Mouse (Mus musculus) kidney, adult 11 months (tissue): Measurements from ENCODE around the gene Vdr.

Experiments used
- DNase-seq: peaks from one replicate; pipeline ENCODE4 v3.0.0; 2022

Vdr gene

GRCm38 (mm10) chr15:97910530-97910929, at the start of gene Vdr:
Gene Vdr, minus strand, starts transcription at chr15:97910630.
- DNase-seq, result no peak

- DNase-seq, result no peak
These were observed 46.0 kb upstream of the Vdr start for GRCm38 (mm10) chr15:97956416-97956815.

GRCm38 (mm10) chr15:97955742-97956141, 45.3 kb upstream of the Vdr start:
- no peak for DNase-seq

- no peak for DNase-seq
These were observed 44.9 kb upstream of the Vdr start for GRCm38 (mm10) chr15:97955286-97955685.

- DNase-seq, result no peak
These were observed 44.2 kb upstream of the Vdr start for GRCm38 (mm10) chr15:97954671-97955070.

- DNase-seq, result peak; percentile 56
These were observed 42.4 kb upstream of the Vdr start for GRCm38 (mm10) chr15:97952889-97953189.

- peak; percentile 62 for DNase-seq
These were observed 41.9 kb upstream of the Vdr start for GRCm38 (mm10) chr15:97952137-97952888.

GRCm38 (mm10) chr15:97950240-97950639, 39.8 kb upstream of the Vdr start:
- DNase-seq, result no peak

- DNase-seq, result no peak
These were observed 39.3 kb upstream of the Vdr start for GRCm38 (mm10) chr15:97949706-97950105.

- no peak for DNase-seq
These were observed 38.3 kb upstream of the Vdr start for GRCm38 (mm10) chr15:97948720-97949119.

GRCm38 (mm10) chr15:97945656-97946315, 35.4 kb upstream of the Vdr start:
- DNase-seq, result peak; percentile 76

- DNase-seq, result peak; percentile 75
These were observed 34.6 kb upstream of the Vdr start for GRCm38 (mm10) chr15:97944919-97945574.

GRCm38 (mm10) chr15:97943356-97943755, 32.9 kb upstream of the Vdr start:
- DNase-seq, result peak; percentile 93

- no peak for DNase-seq
These were observed 32.1 kb upstream of the Vdr start for GRCm38 (mm10) chr15:97942538-97942937.

- DNase-seq, result no peak
These were observed 30.9 kb upstream of the Vdr start for GRCm38 (mm10) chr15:97941306-97941705.

GRCm38 (mm10) chr15:97940088-97940487, 29.7 kb upstream of the Vdr start:
- no peak for DNase-seq

- peak; percentile 61 for DNase-seq
These were observed 28.1 kb upstream of the Vdr start for GRCm38 (mm10) chr15:97938580-97938979.

- peak; percentile 51 for DNase-seq
These were observed 22.0 kb upstream of the Vdr start for GRCm38 (mm10) chr15:97932441-97932840.

- no peak for DNase-seq
These were observed 18.9 kb upstream of the Vdr start for GRCm38 (mm10) chr15:97929259-97929824.

- no peak for DNase-seq
These were observed 17.4 kb upstream of the Vdr start for GRCm38 (mm10) chr15:97927821-97928220.

GRCm38 (mm10) chr15:97927018-97927417, 16.6 kb upstream of the Vdr start:
- DNase-seq, result peak; percentile 73

- DNase-seq, result no peak
These were observed 12.0 kb upstream of the Vdr start for GRCm38 (mm10) chr15:97922421-97922820.

GRCm38 (mm10) chr15:97921796-97922195, 11.4 kb upstream of the Vdr start:
- no peak for DNase-seq

GRCm38 (mm10) chr15:97920306-97920705, 9.9 kb upstream of the Vdr start:
- DNase-seq, result no peak
